Mouse (Mus musculus) urinary bladder, adult 18-20 months (tissue): ENCODE data around the gene Man2b1.
"Not testable (repeated sequence)": the region's sequence is repeated elsewhere in the genome, so short reads cannot be mapped to it uniquely, and the experiment has no call there.

Experiments used
- DNase-seq, 2 experiments: peaks; one replicate each; pipeline ENCODE4 v3.0.0; 2022; ENCODE audit warnings: low spot score in 2 of 2, mixed read lengths in 2 of 2

The Man2b1 gene

GRCm38 (mm10) chr8:85073041-85073612 is 9.9 kb upstream of the Man2b1 start:
- DNase-seq, result no peak

GRCm38 (mm10) chr8:85074167-85074566 is 8.9 kb upstream of the Man2b1 start:
- no peak for DNase-seq

- no peak for DNase-seq
These were observed 8.5 kb upstream of the Man2b1 start for GRCm38 (mm10) chr8:85074617-85075016.

GRCm38 (mm10) chr8:85076001-85076400 is 7.1 kb upstream of the Man2b1 start:
- peak in 1 of 2 experiments; percentile 44 for DNase-seq

GRCm38 (mm10) chr8:85076993-85077392 is 6.1 kb upstream of the Man2b1 start:
- DNase-seq, result peak; percentile 49 to 59

GRCm38 (mm10) chr8:85080214-85080531 is 2.9 kb upstream of the Man2b1 start:
- no peak for DNase-seq

- DNase-seq, result peak; percentile 36 to 56
These were observed 2.4 kb upstream of the Man2b1 start, which contains the start of gene Wdr83os for GRCm38 (mm10) chr8:85080532-85081215. Wdr83os (plus strand) TSS chr8:85080740.

- peak in 1 of 2 experiments; percentile 29 for DNase-seq
These were observed 1.9 kb upstream of the Man2b1 start, which contains the start of gene Wdr83 for GRCm38 (mm10) chr8:85081216-85081555. Wdr83 (minus strand) TSS chr8:85081306.

GRCm38 (mm10) chr8:85082169-85082568 is 901 bp upstream of the Man2b1 start:
- DNase-seq, result not testable (repeated sequence)

- DNase-seq, result no peak
These were observed 1.6 kb downstream of the Man2b1 start for GRCm38 (mm10) chr8:85084633-85085032.

- no peak for DNase-seq
These were observed 3.2 kb downstream of the Man2b1 start for GRCm38 (mm10) chr8:85086238-85086637.

- no peak for DNase-seq
These were observed 5.7 kb downstream of the Man2b1 start for GRCm38 (mm10) chr8:85088771-85089170.

- DNase-seq, result no peak
These were observed 7.8 kb downstream of the Man2b1 start for GRCm38 (mm10) chr8:85090856-85091255.

GRCm38 (mm10) chr8:85091526-85092090 is 8.5 kb downstream of the Man2b1 start:
- no peak for DNase-seq

GRCm38 (mm10) chr8:85095051-85095450 is 12.0 kb downstream of the Man2b1 start:
- no peak for DNase-seq

GRCm38 (mm10) chr8:85095566-85095965 is 12.5 kb downstream of the Man2b1 start:
- no peak for DNase-seq

GRCm38 (mm10) chr8:85096196-85096595 is 13.1 kb downstream of the Man2b1 start:
- DNase-seq, result no peak

GRCm38 (mm10) chr8:85096850-85097249 is 13.8 kb downstream of the Man2b1 start:
- DNase-seq, result no peak

- DNase-seq, result no peak
These were observed 17.1 kb downstream of the Man2b1 start for GRCm38 (mm10) chr8:85100076-85100665.

GRCm38 (mm10) chr8:85113241-85113640 is 30.2 kb downstream of the Man2b1 start:
- DNase-seq, result no peak

GRCm38 (mm10) chr8:85115501-85115900 is 32.4 kb downstream of the Man2b1 start:
- no peak for DNase-seq

GRCm38 (mm10) chr8:85116984-85117383 is 33.9 kb downstream of the Man2b1 start:
- no peak for DNase-seq
